Mouse (Mus musculus) left cerebral cortex, postnatal 10 days (tissue): Measurements from ENCODE around the gene Prss36. TPM values are rescaled to one million over a fixed set of nuclear protein-coding genes. Genes with fewer than 3 reads are reported as not detected.

ENCODE experiments used
- DNase-seq, 2 experiments: peaks; one replicate each; pipeline ENCODE4 v3.0.0; 2021 to 2022; ENCODE audit warnings: low spot score in 2 of 2, mixed read lengths in 1 of 2; ENCODE audit errors: extremely low spot score in 1 of 2
- intact Hi-C: fragments of 180-260 bp; cut with DNase I; formaldehyde crosslinking; loops from one replicate; pipeline ENCODE4 v1.15.1; 2025
- total RNA-seq, 2 experiments: library from RNA; stranded (reverse); gene quantifications; 2 replicates each; pipeline ENCODE4 v1.2.3; 2021

Gene Prss36
- total RNA-seq, 2 experiments from 2014 or later: 12.2 to 14.4 TPM

DNA sequence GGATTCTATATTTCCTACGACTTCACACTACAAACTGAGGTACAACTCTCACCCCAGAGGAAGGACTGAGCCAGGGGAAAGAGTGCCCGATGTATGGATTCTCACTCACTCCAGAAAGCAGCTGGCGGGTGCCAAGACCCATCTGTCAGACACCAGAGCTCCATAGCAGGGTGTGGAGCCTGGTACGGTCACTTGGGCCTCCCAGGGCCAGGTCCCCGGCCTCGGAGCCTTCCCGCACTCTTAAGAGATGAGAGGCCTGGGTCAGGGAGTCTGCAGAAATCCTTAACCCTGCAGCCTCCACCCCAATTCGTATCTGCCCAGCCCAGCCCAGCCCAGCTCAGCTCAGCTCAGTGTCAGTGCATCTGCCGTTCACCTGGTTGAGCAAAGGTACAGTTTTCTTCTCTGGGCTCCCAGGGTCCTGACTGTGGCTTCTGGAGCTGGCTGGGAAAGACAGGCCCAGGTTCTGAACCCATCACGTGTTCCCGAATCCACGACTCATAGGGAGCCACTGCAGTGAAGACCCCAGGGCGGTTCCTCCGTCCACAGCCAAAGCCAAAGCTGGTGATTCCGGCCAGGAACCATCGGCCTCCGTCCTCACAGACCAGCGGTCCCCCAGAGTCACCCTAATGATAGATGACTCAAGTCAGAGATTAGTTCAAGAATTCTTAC lies 10.2 kb downstream of the Prss36 start:
- DNase-seq: no peak
- intact Hi-C loops: no loop called here

DNA sequence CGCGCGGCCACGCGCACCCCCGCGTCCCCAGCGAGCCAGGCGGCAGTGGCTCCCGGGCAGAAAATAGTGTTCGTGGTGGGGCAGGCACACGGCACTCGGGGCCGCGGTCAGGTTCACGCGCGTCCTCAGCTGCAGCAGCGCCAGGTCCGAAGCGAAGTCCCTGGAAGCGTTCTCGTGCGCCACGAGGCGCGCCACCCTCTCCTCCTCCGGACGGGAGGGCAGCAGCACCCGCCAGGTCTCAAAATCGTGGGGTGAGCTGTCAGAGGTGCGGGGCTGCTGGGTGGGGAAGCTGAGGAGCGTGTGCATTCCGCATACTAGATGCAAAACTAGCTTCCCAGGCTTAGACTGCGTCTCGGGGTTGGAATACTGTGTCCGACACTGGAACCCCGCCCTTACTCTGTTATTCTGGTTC lies 10.8 kb downstream of the Prss36 start:
- intact Hi-C loops: no loop called here
- DNase-seq: no peak

DNA sequence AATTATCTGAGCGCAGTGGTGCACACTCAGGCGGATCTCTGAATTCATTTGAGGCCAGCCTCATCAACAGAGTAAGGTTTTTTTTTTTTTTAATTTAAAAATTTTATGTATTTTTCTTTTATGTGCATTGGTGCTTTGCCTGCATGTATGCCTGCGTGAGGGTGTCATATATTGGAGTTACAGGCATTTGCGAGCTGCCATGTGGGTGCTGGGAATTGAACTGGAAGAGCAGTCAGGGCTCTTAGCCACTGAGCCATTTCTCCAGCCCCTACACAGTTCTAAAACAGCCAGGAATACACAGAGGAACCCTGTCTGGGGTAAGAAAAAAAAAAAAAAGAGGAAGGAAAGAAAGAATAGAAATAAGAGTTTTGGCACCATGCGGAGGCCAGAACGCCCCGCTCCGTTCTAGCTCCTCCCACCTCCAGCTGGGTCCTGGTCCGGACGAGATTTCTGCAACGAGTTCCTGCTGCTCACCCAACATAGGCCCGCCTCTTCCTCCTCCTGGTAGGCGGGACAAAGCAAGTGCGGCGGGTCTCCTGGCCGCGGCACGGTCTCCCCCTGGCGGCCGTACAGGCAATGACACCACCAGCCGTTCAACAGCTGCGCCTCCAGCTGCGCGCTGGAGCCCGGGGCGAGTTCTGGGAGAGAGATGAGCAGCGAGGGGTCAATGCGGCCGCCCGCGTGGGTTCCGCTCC lies 11.3 kb downstream of the Prss36 start:
- peak; percentile 93 to 96 for DNase-seq
- intact Hi-C loops: no loop called here

DNA sequence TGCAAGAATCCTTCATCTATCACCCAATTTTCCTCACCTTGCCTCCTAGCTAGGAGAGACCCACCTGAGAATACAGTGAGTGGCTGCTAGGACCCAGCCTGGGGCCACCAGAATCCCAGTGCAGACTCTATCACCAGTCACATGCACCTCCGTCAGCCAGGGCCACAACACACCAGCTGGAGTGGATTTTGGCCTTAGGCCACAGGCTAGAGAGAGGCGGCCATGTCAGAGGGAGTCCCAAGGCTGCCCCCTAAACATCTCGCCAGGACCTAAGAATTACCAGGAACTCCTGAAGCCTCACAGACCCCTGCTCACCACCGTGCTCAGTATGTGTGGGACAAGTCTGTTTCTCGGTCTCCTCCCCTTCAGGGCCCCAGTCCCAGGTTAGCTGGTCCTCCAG lies 12.4 kb downstream of the Prss36 start:
- intact Hi-C loops: no loop called here
- no peak for DNase-seq

DNA sequence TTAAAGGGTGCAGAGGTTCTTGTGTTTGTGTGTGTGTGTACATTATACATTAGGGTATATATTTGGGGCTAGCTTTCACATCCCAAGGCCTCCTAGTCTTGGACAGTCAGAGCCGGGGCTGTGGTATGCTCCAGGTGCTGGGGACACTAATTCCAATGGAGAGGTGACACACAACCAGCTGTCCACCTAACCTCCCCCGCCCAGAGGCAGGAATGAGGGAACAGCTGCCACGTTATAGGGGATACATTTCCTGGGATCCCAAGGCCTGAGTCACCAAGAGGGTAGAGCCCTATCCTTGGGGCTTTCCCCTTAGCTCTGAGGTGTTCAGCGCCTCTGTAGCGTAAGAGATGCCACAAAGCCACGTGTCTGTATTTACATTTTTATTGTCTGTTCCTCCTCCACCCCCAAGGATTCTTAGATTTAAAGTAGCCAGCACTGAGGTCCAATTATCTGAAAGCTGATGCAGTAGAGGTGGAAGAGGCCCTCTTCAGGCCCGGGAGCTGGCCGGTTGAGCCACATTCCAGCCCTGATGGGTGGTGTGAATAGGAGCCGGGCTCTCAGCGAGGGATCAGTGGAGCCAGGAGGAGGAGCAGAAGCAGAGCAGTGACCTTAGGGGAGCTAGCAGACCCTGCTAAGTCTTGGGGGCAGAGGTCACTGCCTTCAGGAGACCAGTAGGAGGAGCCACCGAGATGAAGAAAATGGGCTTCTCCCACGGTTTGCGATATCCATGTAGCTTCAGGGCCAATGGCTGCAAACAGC lies 14.1 kb downstream of the Prss36 start:
- intact Hi-C loops: no loop called here
- DNase-seq: no peak

DNA sequence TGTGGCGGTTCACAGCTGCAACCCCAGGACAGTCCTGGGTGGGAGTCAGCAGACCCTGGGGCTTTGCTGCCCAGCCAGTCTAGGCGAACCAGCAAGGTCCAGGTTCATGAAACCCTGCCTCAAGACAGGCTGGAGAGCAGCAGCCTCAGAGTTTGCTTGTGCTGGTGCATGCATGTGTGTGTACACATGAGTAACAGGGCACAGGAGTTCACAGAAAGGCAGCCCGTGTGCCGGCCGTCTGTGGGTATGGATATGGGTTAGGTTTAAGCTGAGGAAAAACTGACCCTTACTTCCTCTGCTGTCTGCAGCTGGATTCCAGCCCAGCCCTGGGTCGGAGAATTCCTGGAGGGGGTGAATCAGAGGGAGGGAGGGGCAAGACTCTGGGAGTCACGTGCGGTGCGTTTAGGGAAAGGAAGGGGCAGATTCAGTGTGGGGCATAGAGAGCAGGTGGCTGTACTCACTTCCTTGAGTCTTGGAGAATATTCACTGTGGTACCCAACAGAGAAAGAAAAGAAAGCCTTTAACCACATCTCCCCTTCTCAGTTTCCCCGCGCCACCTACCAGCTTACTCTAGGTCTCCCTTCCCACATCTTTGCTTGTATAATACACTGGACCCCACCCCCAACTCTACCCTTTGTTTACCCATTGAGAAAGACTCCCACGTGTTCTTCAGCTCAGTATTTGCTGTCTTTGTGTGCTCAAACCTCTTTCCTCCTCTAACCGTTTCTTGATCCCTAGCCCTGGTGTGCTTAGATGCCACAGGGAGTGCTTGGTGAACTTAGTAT lies 15.0 kb downstream of the Prss36 start:
- peak in 1 of 2 experiments; percentile 62 for DNase-seq
- intact Hi-C loops: no loop called here

DNA sequence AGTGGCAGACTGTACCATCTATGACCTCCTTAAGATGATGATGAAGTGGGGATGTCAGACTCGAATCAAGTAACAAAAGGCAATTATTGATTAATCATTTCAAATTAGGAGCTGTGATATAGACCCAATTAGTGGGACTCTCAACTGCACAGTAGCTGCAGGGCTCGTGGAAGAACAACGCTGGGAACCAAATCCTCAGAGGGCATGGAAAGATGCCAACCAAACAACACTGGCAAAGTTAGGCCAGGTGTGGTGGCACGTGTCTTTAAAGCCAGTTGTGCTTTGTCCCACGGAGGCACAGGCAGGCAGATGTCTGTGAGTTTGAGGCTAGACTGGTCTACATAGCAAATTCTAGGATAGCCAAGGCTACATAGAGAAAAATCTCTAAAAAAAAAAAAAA lies 15.9 kb downstream of the Prss36 start:
- DNase-seq: no peak
- intact Hi-C loops: no loop called here

DNA sequence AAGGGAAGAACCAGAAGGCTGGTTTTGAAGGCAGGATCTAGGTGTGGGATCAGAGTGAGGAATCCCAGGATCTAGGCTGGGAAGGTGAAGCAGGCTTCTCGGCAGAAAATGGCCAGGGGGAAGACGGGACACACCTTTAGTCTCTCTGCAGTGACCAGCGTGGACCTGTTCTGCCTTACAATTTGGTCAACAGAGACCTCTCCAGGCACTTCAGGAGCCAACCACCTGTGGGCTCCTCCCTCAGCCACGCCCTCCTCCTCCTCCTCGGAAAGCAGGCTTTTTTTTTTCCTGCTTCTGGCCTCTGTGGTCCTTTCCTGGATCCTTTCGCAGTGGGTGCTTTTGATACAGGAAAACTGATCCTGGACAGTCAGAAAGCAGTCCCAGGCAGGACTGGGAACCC lies 16.6 kb downstream of the Prss36 start, which contains the start of gene Prss8:
Gene Prss8, minus strand, starts transcription at position 182 of the 400 bp plus-strand sequence.
- DNase-seq: no peak
- intact Hi-C loops: no loop called here

DNA sequence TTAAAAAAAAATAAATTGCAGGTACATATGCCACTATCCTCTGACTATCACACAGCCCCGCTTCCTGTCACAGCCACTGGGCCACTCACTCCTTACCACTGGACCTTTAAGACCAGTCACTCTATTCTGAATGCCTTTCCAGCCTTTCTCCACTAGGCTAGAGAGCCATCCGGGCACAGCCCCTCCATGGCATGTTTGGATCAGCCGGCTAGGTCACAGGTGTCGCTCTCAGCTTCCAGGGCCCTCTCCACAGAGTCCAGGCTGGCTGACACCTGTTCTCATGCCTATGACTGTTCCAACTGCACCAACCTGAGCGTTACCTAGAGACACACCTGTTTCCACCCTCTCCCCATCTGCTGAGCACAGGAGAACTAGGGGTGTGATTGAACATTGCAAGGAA lies 17.9 kb downstream of the Prss36 start:
- intact Hi-C loops: no loop called here
- DNase-seq: no peak

DNA sequence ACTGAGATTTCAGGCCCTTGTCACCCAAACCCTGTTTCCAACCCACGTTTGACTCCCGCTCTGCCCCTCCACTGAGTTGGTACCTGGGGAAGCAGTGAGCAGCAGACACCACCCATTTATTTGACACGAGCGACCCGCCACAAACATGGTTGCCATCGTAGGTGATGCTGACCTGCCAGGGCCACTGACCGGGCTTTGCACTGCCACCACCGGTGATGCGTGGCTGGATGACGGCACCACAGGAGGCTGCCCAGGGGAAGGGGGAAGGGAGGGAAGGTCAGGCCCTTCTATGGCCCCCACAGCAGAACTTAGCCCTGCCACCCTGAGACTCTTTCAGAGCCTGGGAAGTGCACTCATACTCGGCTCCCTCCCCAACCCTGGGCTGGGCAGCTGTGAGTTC lies 18.8 kb downstream of the Prss36 start:
- DNase-seq: no peak
- intact Hi-C loops: no loop called here

DNA sequence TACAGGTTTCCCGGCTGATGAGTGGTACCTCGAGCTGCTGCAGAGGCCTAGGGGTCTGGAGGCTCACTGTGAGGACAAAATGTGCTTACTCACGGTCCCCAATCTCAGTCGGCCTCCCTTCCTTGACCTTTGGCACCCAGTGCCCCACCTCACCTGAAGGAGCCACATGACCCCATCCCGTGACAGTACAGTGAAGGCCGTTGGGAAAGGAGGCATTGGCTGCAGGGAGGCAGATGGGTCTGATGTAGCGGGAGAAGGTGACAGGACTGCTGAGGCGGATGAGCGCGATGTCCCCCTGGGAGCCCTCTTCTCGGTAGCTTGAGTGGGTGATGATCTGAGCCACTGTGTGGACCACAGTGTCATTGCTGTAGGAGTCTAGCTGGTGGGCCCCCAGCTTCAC lies 19.7 kb downstream of the Prss36 start:
- no peak for DNase-seq
- intact Hi-C loops: no loop called here

DNA sequence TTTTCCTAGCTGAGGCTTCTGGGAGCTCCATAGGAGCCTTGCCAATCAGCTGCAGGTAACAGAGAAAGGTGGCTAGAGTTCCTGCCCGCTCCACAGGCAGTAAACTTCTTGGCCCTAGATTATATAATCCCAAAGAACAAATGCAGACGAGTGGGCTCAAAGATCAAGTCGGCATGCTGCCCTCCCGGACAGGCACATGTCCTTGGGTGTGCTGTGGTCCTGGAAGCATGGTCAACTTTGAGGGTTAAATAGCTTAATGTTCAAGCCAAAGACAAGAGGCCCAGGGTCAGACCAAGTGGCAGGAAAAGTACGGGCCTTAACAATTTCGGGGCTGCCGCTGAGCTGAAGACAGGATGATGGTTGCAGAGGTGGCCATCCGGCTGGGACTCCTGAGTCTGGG lies 20.5 kb downstream of the Prss36 start:
- intact Hi-C loops: no loop called here
- DNase-seq: no peak

DNA sequence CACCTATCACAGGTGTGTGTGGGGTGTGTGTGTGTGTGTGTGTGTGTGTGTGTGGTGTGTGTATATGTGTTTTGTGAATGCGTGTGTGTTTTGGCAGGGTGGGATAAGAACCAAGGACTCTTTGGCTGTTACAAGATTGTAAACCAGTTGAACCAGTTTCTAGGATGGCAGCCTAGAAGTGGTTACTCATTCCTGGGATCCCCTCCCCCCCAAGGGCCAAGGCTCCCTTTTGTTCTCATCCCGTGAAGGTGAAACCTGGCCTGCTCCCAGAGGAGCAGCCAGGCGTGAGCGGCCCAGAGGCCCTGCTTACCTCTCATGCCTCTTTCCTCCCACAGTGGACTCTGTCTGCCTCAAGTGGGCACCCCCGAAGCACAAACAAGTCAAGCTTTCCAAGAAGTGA lies 21.3 kb downstream of the Prss36 start:
- DNase-seq: no peak
- intact Hi-C loops: no loop called here

DNA sequence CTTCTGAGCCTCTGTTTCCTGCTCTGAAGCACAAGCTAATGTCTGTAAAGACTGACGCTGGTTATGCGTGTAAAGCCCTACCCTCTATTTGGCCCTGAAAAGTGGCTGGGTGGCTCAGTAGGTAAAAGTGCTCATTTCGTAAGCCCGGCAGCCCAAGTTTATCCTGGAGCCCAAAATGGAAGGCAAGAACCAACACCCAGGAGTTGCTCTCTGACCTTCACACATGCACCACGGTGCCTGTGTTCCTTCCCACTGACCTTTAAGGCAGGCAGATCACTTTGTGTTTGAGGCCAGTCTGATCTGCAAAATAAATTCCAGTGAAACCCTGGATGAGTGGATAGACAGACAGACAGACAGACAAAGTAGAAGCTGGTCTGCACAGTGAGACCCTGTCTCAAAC lies 22.8 kb downstream of the Prss36 start:
- intact Hi-C loops: no loop called here
- DNase-seq: no peak

DNA sequence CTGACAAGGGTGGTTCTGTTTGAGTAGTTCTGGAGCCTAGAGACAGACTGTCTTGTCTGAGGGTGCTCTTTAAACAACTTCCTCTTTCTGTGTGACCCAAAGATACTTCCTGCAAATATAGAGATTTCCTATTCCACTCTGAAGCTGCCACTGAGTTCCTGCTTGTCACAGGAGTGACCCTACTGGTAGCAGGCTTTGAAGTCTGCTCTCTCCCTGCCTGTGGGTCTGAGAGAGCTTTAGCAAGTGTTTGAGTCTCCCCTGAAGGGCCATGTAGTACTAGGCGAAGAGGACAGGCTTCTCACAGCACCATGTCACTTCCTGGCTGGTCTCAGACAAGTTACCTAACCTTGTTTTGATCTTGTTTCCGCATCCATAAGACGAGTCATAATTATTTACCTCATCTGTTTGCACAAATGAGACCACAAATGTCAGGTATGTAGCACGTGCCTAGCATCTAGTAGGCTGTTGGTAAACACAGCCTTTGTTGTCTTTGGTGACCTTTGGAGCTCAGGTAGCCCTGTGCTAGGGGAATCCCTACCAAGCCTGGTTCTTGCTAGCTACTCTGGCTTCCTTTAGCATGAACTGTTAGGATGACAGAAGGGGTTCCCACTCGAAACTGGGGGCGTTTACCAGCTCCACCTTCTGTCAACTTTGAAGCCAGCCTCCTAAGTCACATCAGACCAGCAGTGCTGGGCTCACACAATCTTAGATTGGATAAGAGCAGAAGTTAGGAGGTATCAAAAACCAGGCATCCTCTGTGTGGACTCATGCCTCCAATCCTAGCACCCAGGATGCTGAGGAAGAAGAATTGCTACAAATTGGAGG lies 23.9 kb downstream of the Prss36 start:
- DNase-seq: no peak
- intact Hi-C loops: no loop called here

DNA sequence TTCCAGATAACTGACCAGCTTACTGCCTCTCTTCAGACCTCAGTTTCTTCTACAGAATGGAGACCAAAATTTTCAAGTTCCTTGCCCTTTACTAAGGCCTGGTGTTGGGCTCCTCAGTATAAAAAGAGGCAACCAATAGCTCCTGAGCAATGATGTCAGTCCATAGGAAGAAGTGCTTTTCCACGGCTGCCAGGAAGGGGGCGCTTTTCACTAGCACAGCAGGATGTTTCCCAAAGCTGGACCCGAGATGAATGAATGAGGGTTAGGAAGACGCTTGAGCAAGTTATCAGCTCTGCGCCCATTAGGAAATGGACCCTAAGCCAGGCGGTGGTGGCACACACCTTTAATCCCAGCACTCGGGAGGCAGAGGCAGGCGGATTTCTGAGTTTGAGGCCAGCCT lies 25.0 kb downstream of the Prss36 start:
- intact Hi-C loops: no loop called here
- DNase-seq: no peak

DNA sequence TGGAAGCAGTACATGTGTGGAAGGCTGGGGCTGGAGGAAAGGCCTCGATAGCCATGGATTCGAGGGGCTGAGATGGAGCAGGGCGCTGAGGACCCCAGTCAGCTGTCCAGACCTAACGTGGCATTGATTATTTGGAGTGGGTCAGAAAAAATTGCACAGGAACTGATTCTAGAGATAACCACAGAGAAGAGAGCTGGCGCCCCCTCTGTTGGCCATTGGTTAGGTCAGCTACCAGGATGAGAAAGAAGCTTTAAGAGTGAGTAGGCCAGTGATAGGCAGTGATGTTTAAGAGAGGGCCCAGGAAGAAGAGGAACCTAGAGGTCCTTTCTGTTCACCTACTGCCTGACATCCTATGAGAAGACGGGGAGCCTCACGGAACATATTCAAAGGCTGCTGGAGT lies 27.2 kb downstream of the Prss36 start:
- intact Hi-C loops: no loop called here
- no peak for DNase-seq

DNA sequence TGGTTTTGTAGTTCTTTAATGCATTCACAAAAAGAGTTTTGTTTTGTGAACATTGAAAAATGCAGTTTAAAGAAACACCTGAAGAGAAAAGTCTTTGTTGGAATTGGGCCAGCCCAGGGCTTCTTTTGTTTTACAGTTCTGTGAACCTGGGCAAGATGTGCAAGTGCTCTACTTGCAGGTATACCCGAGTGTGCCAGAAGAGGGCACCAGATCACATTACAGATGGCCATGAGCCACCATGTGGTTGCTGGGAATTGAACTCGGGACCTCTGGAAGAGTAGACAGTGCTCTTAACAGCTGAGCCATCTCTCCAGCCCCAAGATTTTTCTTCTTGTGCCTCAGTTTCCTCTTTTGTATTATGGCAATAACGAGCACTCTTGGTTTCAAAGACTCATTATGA lies 28.3 kb downstream of the Prss36 start:
- intact Hi-C loops: no loop called here
- DNase-seq: peak in 1 of 2 experiments; percentile 55
